Mouse (Mus musculus) testis, adult 2 months (tissue): Measurements from ENCODE around the gene Kcnab1.

Experiments used
- CTCF ChIP-seq: fragments of 200-500 bp; IDR thresholded peaks from 2 replicates; pipeline ENCODE4 v1.5.1; 2012; ENCODE audit warnings: low read depth, mild to moderate bottlenecking, inconsistent platforms, low read length, moderate library complexity; ENCODE audit not compliant: control insufficient read depth, insufficient read depth, insufficient replicate concordance
- POLR2A ChIP-seq: fragments of 200-500 bp; IDR thresholded peaks from 2 replicates; pipeline ENCODE4 v1.6.1; 2012; ENCODE audit warnings: low read depth, mild to moderate bottlenecking, inconsistent platforms, low read length, moderate library complexity; ENCODE audit not compliant: control insufficient read depth

DNA sequence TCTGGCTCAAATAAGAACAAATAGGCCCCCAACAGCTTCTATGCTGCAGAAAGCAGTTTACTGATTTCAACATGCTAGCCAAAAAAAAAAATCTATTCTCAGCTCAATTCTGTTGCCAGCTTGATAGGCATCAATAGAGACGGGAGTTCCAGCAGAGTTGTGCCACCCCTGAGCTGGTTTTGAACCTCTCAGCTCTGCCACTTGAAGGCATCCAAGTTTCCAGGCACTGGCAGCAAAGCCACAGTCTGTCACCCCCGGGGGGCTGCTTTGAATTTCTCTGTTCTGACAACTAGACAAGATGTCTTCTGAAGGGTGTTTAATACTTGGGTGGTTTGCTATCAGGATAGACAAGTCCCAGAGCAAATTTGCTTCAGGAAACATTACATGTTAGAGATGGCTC, 104.5 kb downstream of the Kcnab1 start:
- no peak for TF ChIP-seq POLR2A
- TF ChIP-seq CTCF: no peak
